Mouse (Mus musculus) G1E (cell line): Measurements from ENCODE around the gene Dcst2. TPM values are rescaled to one million over a fixed set of nuclear protein-coding genes. Genes with fewer than 3 reads are reported as not detected.
A peak's percentile ranks its signal among the peaks of the same experiment; 100 is the strongest.

Experiments
- ATAC-seq: 2 replicates; pipeline ENCODE4 v1.8.0; 2016; ENCODE audit warnings: mild to moderate bottlenecking; ENCODE audit not compliant: insufficient number of reproducible peaks, poor library complexity, low FRiP score, severe bottlenecking; ENCODE audit errors: extremely low read depth
- DNase-seq: peaks from one replicate; pipeline ENCODE4 v3.0.0; 2012; ENCODE audit warnings: low spot score
- H3K27me3 ChIP-seq: 2 replicates; pipeline ENCODE4 v1.6.1; 2012; ENCODE audit warnings: mild to moderate bottlenecking, low read length, inconsistent platforms; ENCODE audit not compliant: insufficient read depth
- H3K36me3 ChIP-seq: replicated peaks from 2 replicates; pipeline ENCODE3; 2012; ENCODE audit warnings: mild to moderate bottlenecking, inconsistent platforms
- H3K4me1 ChIP-seq: 2 replicates; pipeline ENCODE4 v1.6.1; 2012; ENCODE audit warnings: low read depth, low read length, inconsistent platforms, mixed read lengths; ENCODE audit not compliant: insufficient read depth
- H3K4me3 ChIP-seq: 2 replicates; pipeline ENCODE4 v1.5.1; 2012; ENCODE audit warnings: low read depth, mild to moderate bottlenecking, inconsistent platforms, low read length, moderate library complexity, mixed read lengths
- H3K9me3 ChIP-seq: replicated peaks from 2 replicates; pipeline ENCODE4 v1.6.1; 2012; ENCODE audit warnings: inconsistent platforms
- CTCF ChIP-seq: IDR thresholded peaks from 2 replicates; pipeline ENCODE4 v1.5.1; 2012; ENCODE audit warnings: low read depth, low read length, inconsistent platforms, mixed read lengths
- GATA1 ChIP-seq: IDR thresholded peaks from 2 replicates; pipeline ENCODE4 v1.6.1; 2012; ENCODE audit warnings: borderline replicate concordance, low read length, inconsistent platforms, mixed read lengths
- GATA2 ChIP-seq: IDR thresholded peaks from 2 replicates; pipeline ENCODE4 v1.6.1; 2012; ENCODE audit warnings: low read depth, low read length, inconsistent platforms, borderline replicate concordance
- POLR2AphosphoS5 ChIP-seq: IDR thresholded peaks from 2 replicates; pipeline ENCODE4 v1.6.1; 2012; ENCODE audit warnings: low read depth, low read length, inconsistent platforms; ENCODE audit not compliant: insufficient replicate concordance
- TAL1 ChIP-seq: conservative IDR thresholded peaks from 2 replicates; pipeline ENCODE4 v1.6.1; 2012; ENCODE audit warnings: low read depth, low read length, inconsistent platforms, mixed read lengths
- polyA plus RNA-seq: library from polyadenylated mRNA; stranded (reverse); fragments of >175 nt; gene quantifications from 2 replicates; pipeline ENCODE4 v1.2.3, GENCODE M21; 2012
- total RNA-seq, 2 experiments: library from RNA; stranded (forward) in 1 of 2; stranded (reverse) in 1 of 2; fragments of 200-1000 nt in 1 of 2; fragments of >200 nt in 1 of 2; fragmentation: Nextera tagmentation in 1 of 2; gene quantifications; 2 replicates each; pipeline ENCODE4 v1.2.3; 2014 to 2017

Gene Dcst2
- total and polyA plus RNA-seq, 3 experiments, result not detected

DNA sequence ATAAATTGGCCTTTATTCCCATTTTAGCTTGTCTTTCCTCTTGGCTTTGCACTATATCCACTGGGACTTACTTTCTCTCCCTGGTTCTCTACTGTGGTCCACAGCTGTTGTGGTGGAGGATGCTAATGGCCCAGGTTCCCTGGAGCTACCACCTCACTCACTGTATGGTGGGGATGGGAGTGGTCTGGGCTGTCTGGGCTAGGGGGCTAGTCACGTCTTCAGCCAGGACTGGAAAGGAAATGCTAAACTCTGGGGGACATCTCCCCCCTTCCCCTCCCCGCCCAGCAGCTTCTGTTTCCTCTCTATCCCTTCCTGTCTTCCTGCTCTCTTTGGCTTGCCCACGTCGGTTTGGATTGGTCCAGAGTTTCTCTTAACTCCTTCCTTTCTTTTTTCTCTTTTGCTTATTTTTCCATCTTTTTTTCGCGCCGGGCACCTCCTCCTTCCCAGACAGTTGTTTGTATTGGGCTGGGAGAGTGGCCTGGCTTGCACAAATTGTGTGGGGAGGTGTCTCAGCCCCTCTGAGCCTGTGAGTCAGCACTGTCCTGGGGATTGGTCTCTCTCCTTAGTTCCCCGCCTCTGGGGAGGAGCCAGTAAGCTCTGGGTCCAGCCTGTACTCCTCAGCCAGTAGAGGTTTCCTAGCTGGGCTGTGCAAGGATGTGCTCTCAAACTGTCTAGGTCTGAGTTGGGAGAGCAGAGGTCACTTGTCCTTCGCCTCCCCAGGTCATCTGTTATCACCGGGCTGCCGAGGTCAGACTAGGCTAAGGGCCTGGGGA, 59.4 kb downstream of the Dcst2 start:
- DNase-seq (peak; percentile 89), ATAC-seq (peak; percentile 64)
- no peaks in the 10 kb centered on the region for H3K9me3 ChIP-seq
- peak overlapping the region; percentile 68 for H3K4me3 ChIP-seq
- peaks cover 79% of the 10 kb centered on the region for H3K4me1 ChIP-seq
- no peaks in the 10 kb centered on the region for H3K27me3 ChIP-seq
- TF ChIP-seq GATA1, result no peak
- no peak for TF ChIP-seq CTCF
- no peak for TF ChIP-seq TAL1
- TF ChIP-seq POLR2AphosphoS5, result no peak
- TF ChIP-seq GATA2, result no peak
- peaks cover 55% of the 10 kb centered on the region for H3K36me3 ChIP-seq

DNA sequence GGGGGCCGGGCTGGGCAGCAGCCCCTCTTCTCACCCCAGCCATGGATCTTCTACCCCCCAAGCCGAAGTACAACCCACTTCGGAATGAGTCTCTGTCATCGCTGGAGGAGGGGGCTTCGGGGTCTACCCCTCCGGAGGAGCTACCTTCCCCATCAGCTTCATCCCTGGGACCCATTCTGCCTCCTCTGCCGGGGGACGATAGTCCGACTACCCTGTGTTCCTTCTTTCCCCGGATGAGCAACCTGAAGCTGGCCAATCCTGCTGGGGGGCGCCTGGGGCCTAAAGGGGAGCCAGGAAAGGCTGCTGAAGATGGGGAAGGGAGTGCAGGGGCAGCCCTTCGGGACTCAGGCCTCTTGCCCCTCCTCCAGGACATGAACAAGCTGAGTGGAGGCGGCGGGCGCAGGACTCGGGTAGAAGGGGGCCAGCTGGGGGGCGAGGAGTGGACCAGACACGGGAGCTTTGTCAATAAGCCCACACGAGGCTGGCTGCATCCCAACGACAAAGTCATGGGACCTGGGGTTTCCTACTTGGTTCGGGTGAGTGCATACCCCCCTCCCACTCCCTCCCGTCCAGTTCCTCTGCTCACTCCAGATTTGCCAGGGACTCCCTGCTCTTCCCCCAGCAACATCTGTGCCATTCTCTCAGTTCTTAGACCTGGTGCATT, 60.2 kb downstream of the Dcst2 start:
- Histone ChIP-seq H3K27me3 (no peaks in the 10 kb centered on the region), H3K4me3 (peak overlapping the region; percentile 68), H3K4me1 (peaks cover 78% of the 10 kb centered on the region), H3K9me3 (no peaks in the 10 kb centered on the region), H3K36me3 (peaks cover 56% of the 10 kb centered on the region)
- TF ChIP-seq GATA1, result no peak
- no peak for TF ChIP-seq GATA2
- no peak for TF ChIP-seq TAL1
- no peak for TF ChIP-seq POLR2AphosphoS5
- TF ChIP-seq CTCF, result no peak
- ATAC-seq (no peak), DNase-seq (no peak)

DNA sequence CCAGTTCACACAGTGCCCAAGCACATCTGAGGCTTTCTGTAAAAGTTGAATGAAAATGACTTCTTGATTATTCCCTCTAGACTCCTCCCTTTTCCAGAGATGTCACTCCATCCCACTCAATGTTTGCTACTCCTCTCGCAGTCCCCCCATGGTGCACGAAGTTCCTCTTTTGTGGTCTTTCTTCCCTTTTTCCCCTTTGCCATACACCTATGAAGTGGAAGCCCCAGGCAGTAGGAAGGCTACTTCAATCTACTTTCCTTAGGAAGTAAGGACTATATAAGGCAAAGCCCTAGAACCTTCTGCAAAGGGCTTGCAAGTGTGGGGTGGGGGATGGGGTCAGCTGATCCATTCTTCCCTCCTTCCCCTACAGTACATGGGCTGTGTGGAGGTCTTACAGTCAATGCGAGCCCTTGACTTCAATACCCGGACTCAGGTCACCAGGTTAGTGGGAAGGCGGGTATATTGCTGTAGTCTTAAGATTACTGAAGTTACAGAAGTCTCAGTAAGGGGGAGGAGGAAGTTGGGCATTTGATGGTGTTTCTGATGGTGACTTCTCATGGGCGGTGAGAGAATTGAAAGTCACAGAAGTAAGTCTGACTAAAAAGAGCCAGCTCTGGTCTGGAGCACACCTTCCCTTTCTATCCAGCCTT, 60.9 kb downstream of the Dcst2 start:
- Histone ChIP-seq H3K9me3 (no peaks in the 10 kb centered on the region), H3K4me3 (no peak overlapping the region), H3K27me3 (no peaks in the 10 kb centered on the region), H3K36me3 (peaks cover 64% of the 10 kb centered on the region), H3K4me1 (peaks cover 78% of the 10 kb centered on the region)
- TF ChIP-seq GATA2 (no peak), TAL1 (no peak), POLR2AphosphoS5 (no peak), CTCF (no peak), GATA1 (no peak)
- DNase-seq (no peak), ATAC-seq (no peak)

DNA sequence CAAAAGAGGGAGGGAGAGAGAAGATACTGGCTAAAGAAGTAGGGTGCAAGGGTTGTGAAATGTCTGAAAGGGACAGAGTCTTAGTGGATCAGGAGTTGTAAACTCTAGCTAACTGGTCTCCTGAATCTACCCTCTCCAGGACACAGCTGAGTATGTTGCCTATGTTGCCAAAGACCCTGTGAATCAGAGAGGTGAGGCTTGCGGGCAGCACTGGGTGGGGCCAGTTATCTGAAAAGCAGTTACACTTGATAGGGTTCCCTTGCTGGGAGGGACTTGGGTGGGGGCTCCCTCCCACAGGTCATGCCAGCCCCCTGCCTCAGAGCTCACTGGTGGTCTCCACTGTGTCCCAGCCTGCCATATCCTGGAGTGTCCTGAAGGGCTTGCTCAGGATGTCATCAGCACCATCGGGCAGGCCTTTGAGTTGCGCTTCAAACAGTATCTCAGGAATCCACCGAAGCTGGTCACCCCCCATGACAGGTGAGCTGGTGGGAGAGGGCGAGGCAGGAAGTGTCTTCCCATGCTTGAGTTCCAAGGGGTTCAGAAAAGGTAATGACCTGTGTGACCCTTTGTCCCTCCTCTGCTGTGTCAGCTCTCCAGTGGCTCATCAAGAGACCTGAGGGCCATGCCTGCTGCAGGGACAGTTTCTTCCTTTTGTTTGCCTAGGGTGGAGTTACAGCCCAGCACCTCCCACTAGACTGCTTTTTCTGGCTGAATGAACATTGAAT, 62.8 kb downstream of the Dcst2 start:
- Histone ChIP-seq H3K36me3 (peaks cover 74% of the 10 kb centered on the region), H3K9me3 (no peaks in the 10 kb centered on the region), H3K4me3 (peak overlapping the region; percentile 58; the same call in 1 of the 2 replicates), H3K4me1 (peaks cover 74% of the 10 kb centered on the region), H3K27me3 (no peaks in the 10 kb centered on the region)
- ATAC-seq (no peak), DNase-seq (peak; percentile 10)
- TF ChIP-seq POLR2AphosphoS5 (no peak), GATA2 (no peak), CTCF (no peak), TAL1 (no peak), GATA1 (no peak)

DNA sequence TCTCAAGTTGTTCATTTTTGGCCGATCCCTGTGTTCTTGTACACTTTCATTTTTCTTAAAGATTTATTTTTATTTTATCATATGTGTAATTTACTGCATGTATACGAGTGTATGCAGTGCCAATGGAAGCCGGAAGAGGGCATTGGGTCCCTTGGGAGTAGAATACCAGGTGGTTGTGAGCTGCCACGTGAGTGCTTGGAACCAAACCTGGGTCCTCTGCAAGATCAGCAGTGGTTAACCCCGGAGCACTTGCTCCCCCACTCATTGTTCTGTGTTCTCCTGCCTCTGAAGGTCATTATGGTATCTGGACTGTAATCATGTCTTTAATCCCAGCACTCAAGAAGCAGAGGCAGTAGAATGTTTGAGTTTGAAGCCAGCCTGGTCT, 63.4 kb downstream of the Dcst2 start:
- no peak for DNase-seq
- Histone ChIP-seq H3K27me3 (no peaks in the 10 kb centered on the region), H3K9me3 (no peaks in the 10 kb centered on the region), H3K36me3 (peaks cover 76% of the 10 kb centered on the region), H3K4me3 (no peak overlapping the region; the same call in 1 of the 2 replicates), H3K4me1 (peaks cover 71% of the 10 kb centered on the region)
- no peak for ATAC-seq
- no peak for TF ChIP-seq GATA2
- TF ChIP-seq POLR2AphosphoS5, result no peak
- no peak for TF ChIP-seq TAL1
- TF ChIP-seq CTCF, result no peak
- no peak for TF ChIP-seq GATA1

DNA sequence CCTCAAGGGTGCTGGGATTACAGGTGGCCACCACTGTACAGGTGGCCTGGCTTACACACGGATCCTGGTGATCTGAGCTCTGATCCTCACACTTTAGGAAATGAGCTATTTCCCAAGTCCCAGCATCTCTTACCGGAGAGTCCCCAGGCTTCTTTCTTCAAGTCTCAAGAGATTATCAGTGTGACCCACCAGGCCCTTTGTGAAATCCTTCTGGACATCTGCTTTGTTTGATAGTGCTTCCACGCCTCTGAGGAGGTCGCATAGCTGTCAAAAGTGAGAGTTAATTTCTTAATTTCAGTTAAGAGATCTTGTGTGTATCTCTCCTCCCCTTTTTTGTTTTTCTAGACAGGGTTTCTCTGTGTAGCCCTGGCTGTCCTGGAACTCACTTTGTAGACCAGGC, 64.1 kb downstream of the Dcst2 start:
- Histone ChIP-seq H3K4me3 (no peak overlapping the region; the same call in 1 of the 2 replicates), H3K9me3 (no peaks in the 10 kb centered on the region), H3K36me3 (peaks cover 76% of the 10 kb centered on the region), H3K4me1 (peaks cover 71% of the 10 kb centered on the region), H3K27me3 (no peaks in the 10 kb centered on the region)
- DNase-seq (no peak), ATAC-seq (no peak)
- TF ChIP-seq TAL1, result 0 out of 2 replicates have a peak, but pooled peaks have one; percentile 19
- TF ChIP-seq POLR2AphosphoS5, result no peak

Other genes starting within 250 kb of the Dcst2 start
Only the 20 nearest of the 27 such genes appear.
- gene Thbs3, start 146.8 kb upstream of the Dcst2 start, total RNA-seq (2014; fragmentation: Nextera tagmentation), result 1.5 and 2.4 TPM in 2 replicates
- gene Thbs3, start 146.8 kb upstream of the Dcst2 start, total RNA-seq (2017), result 3.1 and 3.4 TPM in 2 replicates
- gene Thbs3, start 146.8 kb upstream of the Dcst2 start, polyA plus RNA-seq, result 0.49 and 0.67 TPM in 2 replicates
- 42.6 and 54.5 TPM in 2 replicates for gene Mtx1, start 134.9 kb upstream of the Dcst2 start, total RNA-seq (2014; fragmentation: Nextera tagmentation)
- 82.5 and 100 TPM in 2 replicates for gene Mtx1, start 134.9 kb upstream of the Dcst2 start, total RNA-seq (2017)
- 311 and 404 TPM in 2 replicates for gene Mtx1, start 134.9 kb upstream of the Dcst2 start, polyA plus RNA-seq
- gene Muc1, start 132.9 kb upstream of the Dcst2 start, total RNA-seq (2014; fragmentation: Nextera tagmentation), result 0.34 TPM in 1 of 2 replicates, not detected in the other
- gene Muc1, start 132.9 kb upstream of the Dcst2 start, total RNA-seq (2017), result 0.06 and 0.16 TPM in 2 replicates
- gene Muc1, start 132.9 kb upstream of the Dcst2 start, polyA plus RNA-seq, result not detected in 2 replicates
- 105 and 132 TPM in 2 replicates for gene Krtcap2, start 116.0 kb upstream of the Dcst2 start, total RNA-seq (2014; fragmentation: Nextera tagmentation)
- 86.4 and 106 TPM in 2 replicates for gene Krtcap2, start 116.0 kb upstream of the Dcst2 start, total RNA-seq (2017)
- 145 and 167 TPM in 2 replicates for gene Krtcap2, start 116.0 kb upstream of the Dcst2 start, polyA plus RNA-seq
- 1.8 and 10.1 TPM in 2 replicates for gene Trim46, start 115.7 kb upstream of the Dcst2 start, total RNA-seq (2014; fragmentation: Nextera tagmentation)
- gene Trim46, start 115.7 kb upstream of the Dcst2 start, total RNA-seq (2017), result 0.64 and 0.76 TPM in 2 replicates
- gene Trim46, start 115.7 kb upstream of the Dcst2 start, polyA plus RNA-seq, result 2.7 and 2.8 TPM in 2 replicates
- gene Dpm3, start 102.6 kb upstream of the Dcst2 start, total RNA-seq (2014; fragmentation: Nextera tagmentation), result 13.2 and 13.5 TPM in 2 replicates
- gene Dpm3, start 102.6 kb upstream of the Dcst2 start, total RNA-seq (2017), result 47.7 and 54.5 TPM in 2 replicates
- gene Dpm3, start 102.6 kb upstream of the Dcst2 start, polyA plus RNA-seq, result 178 and 207 TPM in 2 replicates
- not detected in 2 replicates for gene Slc50a1, start 91.4 kb upstream of the Dcst2 start, total RNA-seq (2014; fragmentation: Nextera tagmentation)
- 0.66 TPM in 1 of 2 replicates, not detected in the other for gene Slc50a1, start 91.4 kb upstream of the Dcst2 start, total RNA-seq (2017)
- not detected in 2 replicates for gene Slc50a1, start 91.4 kb upstream of the Dcst2 start, polyA plus RNA-seq
- not detected in 2 replicates for gene Efna1, start 80.8 kb upstream of the Dcst2 start, total RNA-seq (2014; fragmentation: Nextera tagmentation)
- 0.05 and 0.12 TPM in 2 replicates for gene Efna1, start 80.8 kb upstream of the Dcst2 start, total RNA-seq (2017)
- not detected in 2 replicates for gene Efna1, start 80.8 kb upstream of the Dcst2 start, polyA plus RNA-seq
- not detected in 2 replicates for gene Efna3, start 39.0 kb upstream of the Dcst2 start, total RNA-seq (2014; fragmentation: Nextera tagmentation)
- 0.06 TPM in 1 of 2 replicates, not detected in the other for gene Efna3, start 39.0 kb upstream of the Dcst2 start, total RNA-seq (2017)
- not detected in 2 replicates for gene Efna3, start 39.0 kb upstream of the Dcst2 start, polyA plus RNA-seq
- not detected in 2 replicates for gene Efna4, start 23.9 kb upstream of the Dcst2 start, total RNA-seq (2014; fragmentation: Nextera tagmentation)
- gene Efna4, start 23.9 kb upstream of the Dcst2 start, total RNA-seq (2017), result 0.12 TPM in 1 of 2 replicates, not detected in the other
- gene Efna4, start 23.9 kb upstream of the Dcst2 start, polyA plus RNA-seq, result not detected in 2 replicates
- not detected in 2 replicates for gene Adam15, start 12.0 kb upstream of the Dcst2 start, total RNA-seq (2014; fragmentation: Nextera tagmentation)
- gene Adam15, start 12.0 kb upstream of the Dcst2 start, total RNA-seq (2017), result 0.17 and 1.4 TPM in 2 replicates
- 0.05 and 0.10 TPM in 2 replicates for gene Adam15, start 12.0 kb upstream of the Dcst2 start, polyA plus RNA-seq
- gene Dcst1, start 3.3 kb downstream of the Dcst2 start, total RNA-seq (2014; fragmentation: Nextera tagmentation), result not detected in 2 replicates
- gene Dcst1, start 3.3 kb downstream of the Dcst2 start, total RNA-seq (2017), result 0.06 and 0.22 TPM in 2 replicates
- not detected in 2 replicates for gene Dcst1, start 3.3 kb downstream of the Dcst2 start, polyA plus RNA-seq
- gene Zbtb7b, start 32.8 kb downstream of the Dcst2 start, total RNA-seq (2014; fragmentation: Nextera tagmentation), result 32.9 and 34.2 TPM in 2 replicates
- gene Zbtb7b, start 32.8 kb downstream of the Dcst2 start, total RNA-seq (2017), result 23.3 and 31.4 TPM in 2 replicates
- gene Zbtb7b, start 32.8 kb downstream of the Dcst2 start, polyA plus RNA-seq, result 123 and 126 TPM in 2 replicates
- 3.7 and 6.7 TPM in 2 replicates for gene Lenep, start 40.8 kb downstream of the Dcst2 start, total RNA-seq (2014; fragmentation: Nextera tagmentation)
- gene Lenep, start 40.8 kb downstream of the Dcst2 start, total RNA-seq (2017), result 0.98 and 1.8 TPM in 2 replicates
- 0.03 and 0.12 TPM in 2 replicates for gene Lenep, start 40.8 kb downstream of the Dcst2 start, polyA plus RNA-seq
- 19.7 and 22.0 TPM in 2 replicates for gene Flad1, start 49.9 kb downstream of the Dcst2 start, total RNA-seq (2014; fragmentation: Nextera tagmentation)
- 18.0 and 22.0 TPM in 2 replicates for gene Flad1, start 49.9 kb downstream of the Dcst2 start, total RNA-seq (2017)
- 12.5 and 17.8 TPM in 2 replicates for gene Flad1, start 49.9 kb downstream of the Dcst2 start, polyA plus RNA-seq
- 92.2 and 99.8 TPM in 2 replicates for gene Cks1b, start 56.4 kb downstream of the Dcst2 start, total RNA-seq (2014; fragmentation: Nextera tagmentation)
- gene Cks1b, start 56.4 kb downstream of the Dcst2 start, total RNA-seq (2017), result 182 and 184 TPM in 2 replicates
- gene Cks1b, start 56.4 kb downstream of the Dcst2 start, polyA plus RNA-seq, result 75.1 and 86.2 TPM in 2 replicates
- 61.7 and 124 TPM in 2 replicates for gene Shc1, start 56.5 kb downstream of the Dcst2 start, total RNA-seq (2014; fragmentation: Nextera tagmentation)
- gene Shc1, start 56.5 kb downstream of the Dcst2 start, total RNA-seq (2017), result 40.9 and 47.6 TPM in 2 replicates
- gene Shc1, start 56.5 kb downstream of the Dcst2 start, polyA plus RNA-seq, result 111 and 118 TPM in 2 replicates
- 30.9 and 62.1 TPM in 2 replicates for gene Pygo2, start 68.2 kb downstream of the Dcst2 start, total RNA-seq (2014; fragmentation: Nextera tagmentation)
- gene Pygo2, start 68.2 kb downstream of the Dcst2 start, total RNA-seq (2017), result 20.9 and 22.2 TPM in 2 replicates
- gene Pygo2, start 68.2 kb downstream of the Dcst2 start, polyA plus RNA-seq, result 201 and 246 TPM in 2 replicates
- 9.0 and 12.1 TPM in 2 replicates for gene Pbxip1, start 74.7 kb downstream of the Dcst2 start, total RNA-seq (2014; fragmentation: Nextera tagmentation)
- 15.0 and 16.4 TPM in 2 replicates for gene Pbxip1, start 74.7 kb downstream of the Dcst2 start, total RNA-seq (2017)
- gene Pbxip1, start 74.7 kb downstream of the Dcst2 start, polyA plus RNA-seq, result 8.3 and 9.0 TPM in 2 replicates
- gene Pmvk, start 92.6 kb downstream of the Dcst2 start, total RNA-seq (2014; fragmentation: Nextera tagmentation), result 12.1 and 17.8 TPM in 2 replicates
- gene Pmvk, start 92.6 kb downstream of the Dcst2 start, total RNA-seq (2017), result 46.6 and 48.1 TPM in 2 replicates
- 14.9 and 26.1 TPM in 2 replicates for gene Pmvk, start 92.6 kb downstream of the Dcst2 start, polyA plus RNA-seq